Mouse (Mus musculus) lung, postnatal 0 days (tissue): ENCODE measurements around the gene Larp4b. TPM values are rescaled to one million over a fixed set of nuclear protein-coding genes. Genes with fewer than 3 reads are reported as not detected.

ENCODE experiments used
- ATAC-seq: fragments of 200-750 bp; cut with Nextera tagmentation; 2 replicates; pipeline ENCODE4 v1.8.0; 2017; ENCODE audit warnings: moderate library complexity
- DNase-seq: peaks from one replicate; pipeline ENCODE4 v3.0.0-alpha.2; 2016; ENCODE audit warnings: low spot score
- H3K27ac ChIP-seq: fragments of 300-500 bp; sonication (generic); 2 replicates; pipeline ENCODE4 v1.5.1; 2014; ENCODE audit warnings: antibody characterized with exemption, mild to moderate bottlenecking, low read length, mixed read lengths
- H3K27me3 ChIP-seq: fragments of 300-500 bp; sonication (generic); replicated peaks from 2 replicates; pipeline ENCODE4 v1.6.1; 2014; ENCODE audit warnings: low read length, mixed read lengths; ENCODE audit not compliant: insufficient read depth
- H3K36me3 ChIP-seq: fragments of 300-500 bp; sonication (generic); 2 replicates; pipeline ENCODE4 v1.6.1; 2014; ENCODE audit warnings: low read length, mixed read lengths; ENCODE audit not compliant: insufficient read depth
- H3K4me1 ChIP-seq: fragments of 300-500 bp; sonication (generic); 2 replicates; pipeline ENCODE4 v1.6.1; 2014; ENCODE audit warnings: antibody characterized with exemption, low read depth, low read length, mixed read lengths; ENCODE audit not compliant: insufficient read depth
- H3K4me2 ChIP-seq: fragments of 300-500 bp; sonication (generic); replicated peaks from 2 replicates; pipeline ENCODE4 v1.6.1; 2014; ENCODE audit warnings: low read depth, mild to moderate bottlenecking, low read length, moderate library complexity, mixed read lengths
- H3K4me3 ChIP-seq: fragments of 300-500 bp; sonication (generic); 2 replicates; pipeline ENCODE4 v1.5.1; 2014; ENCODE audit warnings: low read depth, low read length
- H3K9ac ChIP-seq: fragments of 300-500 bp; sonication (generic); replicated peaks from 2 replicates; pipeline ENCODE4 v1.6.1; 2014; ENCODE audit warnings: low read depth, mild to moderate bottlenecking
- H3K9me3 ChIP-seq: fragments of 300-500 bp; sonication (generic); 2 replicates; pipeline ENCODE4 v1.6.1; 2016; ENCODE audit warnings: low read length, mixed read lengths
- CTCF ChIP-seq: IDR thresholded peaks from 2 replicates; pipeline ENCODE4 v1.5.1; 2016; ENCODE audit warnings: antibody characterized with exemption, mild to moderate bottlenecking
- EP300 ChIP-seq: IDR thresholded peaks from 2 replicates; pipeline ENCODE4 v1.6.1; 2016; ENCODE audit warnings: antibody characterized with exemption, mild to moderate bottlenecking, control low read depth
- WGBS: fragments of 180-500 bp; shearing (Covaris S2); extraction: QIAGEN DNeasy Blood & Tissue Kit; methylation state at CpG from one replicate; pipeline ENCODE4 v1.1.7; 2014; 5-methylcytosine and 5-hydroxymethylcytosine counted together
- polyA plus RNA-seq: library from polyadenylated mRNA; unstranded; fragments of >200 nt; fragmentation: Nextera tagmentation; extraction: Ambion mirVana; gene quantifications from 2 replicates; pipeline ENCODE4 v1.2.1, GENCODE M21; 2015

The Larp4b gene
- polyA plus RNA-seq, 1 experiment from 2014 or later, result 27.7 TPM

- H3K4me3 ChIP-seq, result no peak overlapping the region
- no peak overlapping the region for H3K4me2 ChIP-seq
- no peak overlapping the region for H3K9ac ChIP-seq
- no peaks in the 10 kb centered on the region for H3K36me3 ChIP-seq
- H3K9me3 ChIP-seq, result no peaks in the 10 kb centered on the region
- DNase-seq (no peak), ATAC-seq (no peak)
- no peaks in the 10 kb centered on the region for H3K4me1 ChIP-seq
- no peaks in the 10 kb centered on the region for H3K27me3 ChIP-seq
- H3K27ac ChIP-seq, result no peak overlapping the region
- TF ChIP-seq EP300 (no peak), CTCF (peak; percentile 16; the same call in 1 of the 2 replicates)
- 54% methylated on average over 4 of the region's 4 CpGs for WGBS
Measured at GRCm38 (mm10) chr13:9195565-9195964, 101.9 kb downstream of the Larp4b start.

- ATAC-seq (no peak), DNase-seq (no peak)
- no peaks in the 10 kb centered on the region for H3K9me3 ChIP-seq
- no peaks in the 10 kb centered on the region for H3K36me3 ChIP-seq
- TF ChIP-seq CTCF (no peak), EP300 (no peak)
- H3K4me3 ChIP-seq, result no peak overlapping the region
- H3K9ac ChIP-seq, result no peak overlapping the region
- H3K4me2 ChIP-seq, result no peak overlapping the region
- H3K27ac ChIP-seq, result no peak overlapping the region
- no peaks in the 10 kb centered on the region for H3K27me3 ChIP-seq
- H3K4me1 ChIP-seq, result no peaks in the 10 kb centered on the region
- 56% methylated on average over 3 of the region's 3 CpGs for WGBS
Measured at GRCm38 (mm10) chr13:9198106-9198505, 104.4 kb downstream of the Larp4b start.

GRCm38 (mm10) chr13:9198728-9199464 lies 105.2 kb downstream of the Larp4b start:
- Histone ChIP-seq H3K27me3 (no peaks in the 10 kb centered on the region), H3K27ac (no peak overlapping the region), H3K9ac (no peak overlapping the region), H3K36me3 (no peaks in the 10 kb centered on the region), H3K4me3 (no peak overlapping the region), H3K4me1 (no peaks in the 10 kb centered on the region), H3K4me2 (peak overlapping the region; percentile 45), H3K9me3 (no peaks in the 10 kb centered on the region)
- 33% methylated on average over 19 of the region's 19 CpGs for WGBS
- ATAC-seq (peak; percentile 86), DNase-seq (peak; percentile 66)
- TF ChIP-seq CTCF (no peak), EP300 (no peak)

GRCm38 (mm10) chr13:9199465-9199844 lies 105.8 kb downstream of the Larp4b start:
- no peak for ATAC-seq
- Histone ChIP-seq H3K4me3 (no peak overlapping the region), H3K27me3 (no peaks in the 10 kb centered on the region), H3K4me2 (peak overlapping the region; percentile 45), H3K9me3 (no peaks in the 10 kb centered on the region), H3K27ac (no peak overlapping the region), H3K4me1 (no peaks in the 10 kb centered on the region), H3K36me3 (no peaks in the 10 kb centered on the region), H3K9ac (no peak overlapping the region)
- TF ChIP-seq EP300, result no peak
- TF ChIP-seq CTCF, result no peak
- WGBS, result 33% methylated on average over 2 of the region's 2 CpGs
- no peak for DNase-seq

GRCm38 (mm10) chr13:9222761-9223405 lies 129.2 kb downstream of the Larp4b start:
- H3K27ac ChIP-seq, result no peak overlapping the region
- peak overlapping the region; percentile 43 for H3K4me2 ChIP-seq
- no peak overlapping the region; the same call in 1 of the 2 replicates for H3K4me3 ChIP-seq
- no peaks in the 10 kb centered on the region for H3K36me3 ChIP-seq
- H3K27me3 ChIP-seq, result no peaks in the 10 kb centered on the region
- no peaks in the 10 kb centered on the region for H3K9me3 ChIP-seq
- no peak overlapping the region for H3K9ac ChIP-seq
- DNase-seq (no peak), ATAC-seq (no peak)
- TF ChIP-seq EP300, result no peak
- TF ChIP-seq CTCF, result no peak
- no peaks in the 10 kb centered on the region for H3K4me1 ChIP-seq
- WGBS, result 70% methylated on average over 9 of the region's 9 CpGs

Other genes starting within 250 kb of the Larp4b start
- gene Wdr37, start 222.0 kb upstream of the Larp4b start, polyA plus RNA-seq, result 14.4 and 15.0 TPM in 2 replicates
- 63.6 and 73.2 TPM in 2 replicates for gene Idi1, start 208.4 kb upstream of the Larp4b start, polyA plus RNA-seq
- gene Gm9745, start 145.7 kb upstream of the Larp4b start, polyA plus RNA-seq, result not detected in 2 replicates
- not detected in 2 replicates for gene Idi2, start 141.0 kb upstream of the Larp4b start, polyA plus RNA-seq
- 39.5 and 39.8 TPM in 2 replicates for gene Gtpbp4, start 97.8 kb upstream of the Larp4b start, polyA plus RNA-seq
- 3.5 and 4.3 TPM in 2 replicates for gene Dip2c, start 182.6 kb downstream of the Larp4b start, polyA plus RNA-seq